Mouse (Mus musculus) neural tube, embryonic 10.5 days (tissue): Measurements from ENCODE around the gene Rpain.

Experiments
- DNase-seq: peaks from one replicate; pipeline ENCODE4 v3.0.0-alpha.2; 2017; ENCODE audit warnings: low spot score; ENCODE audit errors: extremely low spot score

Gene Rpain

DNA sequence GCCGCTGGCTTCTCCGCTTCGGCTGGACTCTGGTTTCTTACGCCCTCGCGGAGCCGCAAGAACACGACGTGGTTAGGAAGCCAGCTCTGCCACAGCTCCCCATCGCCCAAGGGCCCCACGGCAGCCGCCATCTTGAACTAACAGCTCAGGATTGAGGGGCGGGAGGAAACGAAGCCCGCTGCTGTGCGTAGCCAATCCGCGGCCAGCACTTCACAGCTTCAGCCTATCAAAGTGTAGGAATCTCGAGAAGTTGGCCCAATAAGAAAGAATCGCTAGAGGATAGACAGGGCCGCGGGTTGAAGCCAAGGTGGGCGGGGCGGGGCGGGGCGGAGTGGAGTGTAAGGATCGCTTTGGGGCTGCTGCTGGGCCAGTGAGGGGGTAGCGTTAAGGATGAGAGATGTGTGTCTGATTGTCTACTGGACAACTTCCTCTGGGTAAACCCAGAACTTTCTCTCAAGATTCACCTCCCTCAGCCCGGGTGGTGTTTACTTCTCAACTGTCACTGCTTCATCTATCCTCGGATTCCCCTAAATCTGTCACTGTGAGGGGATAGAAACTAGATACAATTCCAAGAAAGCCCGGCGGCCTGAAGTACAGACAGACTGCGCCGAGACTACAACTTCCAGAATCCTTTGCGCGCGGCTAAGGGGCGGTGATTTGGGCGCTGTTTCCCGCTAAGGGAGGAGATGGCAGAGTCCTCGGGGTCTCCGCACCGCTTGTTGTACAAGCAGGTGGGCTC lies at the start of gene Rpain, which contains the start of gene Nup88:
Rpain (plus strand) TSS at position 393 of the 739 bp plus-strand sequence.
Nup88 (minus strand) TSS at position 153 of the 739 bp plus-strand sequence.
- peak; percentile 90 for DNase-seq

DNA sequence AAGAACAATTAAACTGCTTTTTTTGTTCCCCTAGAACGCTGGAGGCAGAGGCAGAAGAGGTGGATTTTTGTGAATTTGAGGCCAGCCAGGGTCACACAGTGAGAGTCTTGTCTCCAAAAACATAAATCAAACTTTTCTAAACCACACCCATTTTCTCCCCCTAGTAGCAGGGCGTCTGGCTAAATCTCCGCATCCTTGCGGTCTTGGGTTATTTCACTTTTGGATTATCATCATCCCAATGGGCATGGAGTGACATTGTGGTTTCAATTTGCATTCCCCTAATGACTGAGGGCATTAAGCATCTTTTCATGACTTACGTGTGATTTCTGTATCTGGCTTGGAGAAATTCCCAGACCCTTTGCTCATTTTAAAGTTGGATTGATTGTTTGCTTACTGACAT lies 38.6 kb upstream of the Rpain start:
- DNase-seq = no peak

DNA sequence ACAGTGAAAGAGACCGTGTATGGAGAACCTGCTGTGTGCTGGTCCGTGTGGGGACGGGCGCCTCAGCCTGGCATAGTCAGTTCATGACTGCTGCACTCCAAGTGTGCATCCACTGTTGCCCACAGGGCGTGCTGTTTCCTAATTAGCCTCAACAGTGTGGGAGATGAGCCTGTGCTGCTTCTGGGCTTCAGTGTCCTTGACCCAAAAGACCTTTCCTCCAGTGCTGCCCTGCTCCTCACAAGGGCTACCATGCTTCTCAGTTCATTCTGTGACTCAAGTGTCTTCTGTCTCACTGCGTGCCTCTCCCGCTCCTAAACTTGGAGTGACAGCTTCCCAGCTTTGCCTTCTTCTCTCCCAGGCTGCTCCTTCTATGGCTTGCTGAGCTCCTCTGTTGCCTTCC lies 34.7 kb upstream of the Rpain start:
- no peak for DNase-seq

DNA sequence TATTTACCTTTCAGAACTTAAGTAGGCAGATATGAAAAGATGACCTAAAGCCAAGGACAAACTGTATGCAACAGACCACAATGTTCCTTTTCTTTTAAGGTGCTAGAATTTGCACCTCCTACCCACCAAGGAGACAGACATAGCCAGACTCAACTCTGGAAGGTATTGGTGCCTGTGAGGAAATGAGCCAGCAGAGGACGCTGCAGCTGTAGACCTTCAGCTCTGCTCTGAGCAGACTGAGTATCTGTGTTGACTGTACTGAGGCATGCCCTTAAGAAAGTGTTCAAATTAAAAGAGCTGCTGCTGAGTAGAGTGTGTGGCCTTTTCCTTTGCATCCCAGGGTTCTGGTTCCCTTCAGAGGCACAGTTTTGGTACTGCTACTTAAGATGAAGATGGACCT lies 27.4 kb upstream of the Rpain start:
- DNase-seq = no peak

DNA sequence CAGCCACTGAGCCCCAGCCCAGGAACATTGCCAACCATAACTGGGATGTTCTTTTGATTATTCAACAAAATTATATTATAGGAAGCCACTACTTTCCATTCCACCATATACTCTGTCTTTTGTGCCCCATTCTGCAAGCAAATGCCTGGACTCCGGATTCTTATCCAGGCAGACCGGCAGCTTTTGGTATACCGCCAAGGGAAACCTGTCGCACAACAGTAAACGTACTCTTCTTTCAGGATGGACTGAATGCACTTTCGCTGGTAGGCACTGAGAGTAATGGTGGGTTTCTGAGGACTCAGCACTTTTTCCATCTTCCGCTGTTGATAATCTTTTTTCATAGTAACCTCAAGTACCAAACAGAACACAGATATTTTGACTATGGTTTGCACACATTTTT lies 26.4 kb upstream of the Rpain start:
- no peak for DNase-seq

DNA sequence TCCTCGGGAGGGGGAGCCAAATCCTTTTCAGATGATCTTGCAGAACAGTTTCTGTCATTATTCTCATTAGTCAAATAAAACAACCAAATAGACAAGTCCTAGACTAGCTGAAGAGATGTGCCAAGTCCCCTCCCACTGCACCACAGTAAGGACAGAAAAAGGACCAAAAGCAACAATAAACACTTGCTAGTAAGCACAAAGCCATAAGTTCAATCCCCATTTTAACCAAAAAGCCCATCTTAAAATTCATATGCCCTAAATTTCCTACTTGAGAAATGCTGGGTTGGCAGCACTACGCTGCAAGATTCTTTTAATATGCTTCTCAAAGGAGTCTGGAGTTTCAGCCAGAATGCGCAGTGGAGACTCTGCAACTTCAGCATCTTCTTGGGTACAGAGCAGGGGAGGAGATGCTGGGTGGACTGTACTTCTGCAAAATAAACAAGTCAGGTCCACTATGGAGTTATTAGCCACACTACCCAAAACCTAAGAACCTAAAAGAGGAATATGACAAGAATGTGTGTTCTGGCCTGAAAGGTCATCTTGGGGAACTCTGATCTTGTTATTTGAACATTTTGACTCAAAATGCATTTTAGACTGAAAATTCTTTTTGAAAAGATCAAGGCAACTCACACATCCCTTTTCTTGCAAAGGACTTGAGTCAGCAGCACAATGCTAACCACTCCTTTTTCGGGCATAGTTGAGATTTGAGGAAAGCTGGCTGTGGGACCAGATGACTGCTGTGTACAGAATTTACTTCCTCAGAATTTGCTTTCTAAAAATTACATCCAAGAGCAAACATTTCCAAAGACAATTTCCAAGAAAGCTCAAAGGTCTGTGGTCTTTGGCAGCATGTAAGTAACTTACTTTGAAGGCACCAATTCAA lies 24.8 kb upstream of the Rpain start:
- DNase-seq = no peak

DNA sequence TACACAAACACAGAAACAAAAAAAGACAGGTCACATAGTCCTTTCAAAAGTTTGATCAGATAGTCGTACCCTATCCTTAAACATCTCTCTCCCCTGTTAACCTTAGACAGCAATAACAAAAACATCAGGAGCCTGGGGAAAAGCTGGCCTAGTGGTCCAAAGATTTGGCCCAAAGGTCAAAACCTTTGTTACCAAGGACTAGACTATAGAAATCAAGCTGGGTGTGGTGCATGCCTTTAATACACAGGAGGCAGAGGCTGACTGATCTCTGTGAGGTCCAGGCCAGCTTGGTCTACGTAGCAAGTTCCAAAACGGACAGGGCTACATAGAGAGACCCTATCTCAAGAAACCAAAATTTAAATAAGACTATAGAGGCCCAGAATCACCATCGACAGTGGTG lies 15.3 kb upstream of the Rpain start:
- no peak for DNase-seq

DNA sequence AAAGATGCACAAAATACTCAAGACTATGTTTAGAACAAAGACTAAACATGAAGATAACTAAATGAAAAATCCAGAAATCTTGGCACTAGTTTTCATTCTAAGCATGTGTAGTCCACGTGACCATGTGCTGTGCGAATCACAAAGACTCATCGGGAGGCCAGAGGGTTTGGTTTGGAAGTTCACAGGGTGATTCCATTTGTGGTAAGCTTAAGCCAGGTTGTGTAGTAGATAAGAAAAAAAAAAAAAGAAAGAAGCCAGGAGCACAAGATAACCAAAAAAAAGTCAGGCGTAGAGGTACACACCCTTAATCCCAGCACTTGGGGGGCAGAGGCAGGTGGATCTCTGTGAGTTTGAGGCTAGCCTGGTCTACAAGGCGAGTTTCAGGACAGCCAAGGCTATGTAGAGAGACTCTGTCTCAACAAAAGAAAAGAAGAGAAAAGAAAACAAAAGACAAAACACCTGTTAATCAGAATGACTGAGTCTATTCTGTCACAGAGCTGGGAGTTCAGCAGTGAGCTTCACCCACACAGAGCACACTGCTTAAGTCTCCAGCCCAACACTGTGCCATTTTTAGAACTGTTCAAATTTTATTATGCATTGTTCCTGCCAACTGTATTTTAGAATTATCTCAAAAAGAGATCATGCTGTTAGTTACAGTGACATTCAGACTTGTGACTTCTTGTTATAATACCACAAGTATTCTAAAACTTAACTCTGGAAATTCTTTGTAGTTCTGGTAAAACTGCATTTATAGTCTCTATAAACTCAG lies 9.0 kb upstream of the Rpain start:
- no peak for DNase-seq

DNA sequence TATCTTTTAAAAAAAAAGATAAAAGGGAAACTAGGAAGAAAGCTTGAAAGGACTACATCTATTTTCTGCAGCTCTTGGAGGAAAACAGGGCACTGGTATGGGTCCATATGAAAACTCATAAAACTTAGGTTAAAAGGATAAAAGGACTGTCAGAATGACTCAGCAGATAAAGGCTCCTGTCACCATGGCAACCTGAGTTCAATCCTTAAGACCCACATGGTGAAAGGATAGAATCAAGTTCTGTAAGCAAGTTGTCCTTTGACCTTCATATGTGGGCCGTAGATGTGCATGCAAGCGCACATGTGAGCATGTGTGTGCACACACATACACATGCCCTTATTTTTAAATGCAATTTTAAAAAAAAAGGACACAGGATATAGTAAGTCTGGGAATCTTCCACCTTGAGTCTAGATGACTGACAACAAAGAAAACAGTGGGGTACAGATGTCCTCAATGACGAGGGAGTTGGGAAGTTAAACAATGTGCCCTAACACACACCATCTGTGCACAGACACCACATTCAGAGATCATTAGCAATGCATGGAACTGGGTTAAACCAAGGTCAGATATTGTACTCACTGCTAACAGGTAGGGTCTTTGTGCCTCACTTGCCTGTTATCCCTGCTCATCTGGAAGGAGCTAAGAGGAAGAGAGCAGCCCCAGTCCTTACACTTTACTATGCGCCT lies 5.6 kb upstream of the Rpain start:
- DNase-seq = no peak

DNA sequence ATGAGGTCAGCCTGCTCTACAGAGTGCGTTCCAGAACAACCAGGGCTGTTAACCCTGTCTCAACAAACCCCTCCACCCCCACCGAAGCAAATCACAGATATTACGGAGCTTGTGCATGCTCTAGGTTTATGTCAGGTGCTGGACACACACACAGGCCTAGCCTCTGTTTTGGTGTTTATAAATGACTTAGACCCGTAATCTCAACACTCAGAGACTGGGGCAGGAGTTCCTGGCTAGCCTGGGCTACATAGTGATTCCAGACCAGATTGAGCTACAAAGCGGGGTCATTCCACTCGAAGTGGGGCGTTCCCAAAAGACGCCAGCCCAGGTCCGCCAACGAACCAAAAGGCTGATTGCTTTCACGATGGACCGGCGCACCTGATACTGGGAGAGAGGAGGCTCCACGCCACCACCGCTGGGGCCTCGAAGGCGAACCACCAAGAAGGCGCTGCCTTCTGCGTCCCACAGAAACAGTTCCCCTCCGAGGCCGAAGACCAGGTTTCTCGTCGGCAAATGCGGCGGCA lies 680 bp upstream of the Rpain start:
- DNase-seq = no peak

DNA sequence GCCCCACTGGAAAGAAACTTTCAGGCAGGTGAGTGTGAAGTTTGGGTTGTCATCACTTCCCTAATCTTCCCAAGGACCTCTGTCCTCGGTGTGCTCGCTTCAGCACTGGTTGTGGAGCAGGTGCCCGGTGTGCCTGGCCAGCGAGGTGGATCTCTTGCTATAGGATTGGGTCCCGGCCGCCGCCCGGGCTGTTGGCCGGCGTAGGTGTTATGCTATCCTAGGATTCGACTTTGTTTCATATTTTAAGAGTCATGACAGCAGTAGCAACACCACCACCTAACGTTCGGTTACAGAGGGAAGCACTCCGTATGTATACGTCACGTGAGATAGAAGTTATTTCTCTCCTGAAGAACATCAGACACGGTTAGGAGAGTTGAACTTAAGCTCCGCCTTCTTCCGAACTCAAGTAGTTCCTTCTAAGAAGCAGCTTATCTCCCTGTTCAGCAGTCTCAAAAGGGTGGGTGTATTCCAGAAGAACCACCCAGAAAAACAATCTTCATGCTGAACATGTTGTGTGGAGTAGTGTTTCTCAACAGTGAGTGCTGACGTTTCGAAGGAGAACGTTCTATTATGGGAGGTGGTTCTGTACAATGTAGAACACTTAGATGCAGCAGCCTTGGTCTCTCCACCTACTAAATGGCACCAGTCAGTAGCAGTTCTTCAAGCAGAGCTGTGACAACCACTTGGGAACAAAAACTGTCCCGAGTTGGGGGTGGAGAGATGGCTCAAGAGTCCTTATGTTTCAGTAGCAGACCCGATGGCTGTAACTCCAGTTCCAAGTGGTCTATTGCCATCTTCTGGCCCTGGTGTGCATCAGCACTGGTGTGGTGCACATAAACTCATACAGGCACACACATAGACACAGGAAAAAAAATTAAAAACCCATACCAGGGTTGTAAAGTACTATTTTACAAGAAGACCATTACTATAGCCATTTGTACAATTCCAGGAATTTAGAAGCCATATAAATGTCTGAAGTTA lies 837 bp downstream of the Rpain start:
- no peak for DNase-seq

DNA sequence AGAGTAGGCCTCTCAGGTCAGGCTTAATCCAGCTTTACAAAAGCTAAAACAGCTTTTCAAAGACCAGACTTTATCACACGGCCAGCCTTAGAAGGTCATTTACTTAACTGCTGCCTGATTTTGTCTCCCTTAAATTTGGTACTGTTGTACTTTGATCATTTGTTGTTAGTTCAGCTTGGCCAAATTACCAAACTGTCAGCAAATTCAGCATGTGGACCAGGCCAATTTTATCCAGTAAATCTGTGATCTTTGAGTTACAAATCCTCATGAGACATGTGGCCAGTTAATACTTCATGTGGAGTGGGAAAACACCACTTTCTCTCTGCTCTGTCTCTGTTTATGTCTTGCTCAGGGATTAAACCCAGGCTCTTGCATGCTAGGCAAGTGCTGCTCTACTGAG lies 2.6 kb downstream of the Rpain start:
- DNase-seq = no peak

DNA sequence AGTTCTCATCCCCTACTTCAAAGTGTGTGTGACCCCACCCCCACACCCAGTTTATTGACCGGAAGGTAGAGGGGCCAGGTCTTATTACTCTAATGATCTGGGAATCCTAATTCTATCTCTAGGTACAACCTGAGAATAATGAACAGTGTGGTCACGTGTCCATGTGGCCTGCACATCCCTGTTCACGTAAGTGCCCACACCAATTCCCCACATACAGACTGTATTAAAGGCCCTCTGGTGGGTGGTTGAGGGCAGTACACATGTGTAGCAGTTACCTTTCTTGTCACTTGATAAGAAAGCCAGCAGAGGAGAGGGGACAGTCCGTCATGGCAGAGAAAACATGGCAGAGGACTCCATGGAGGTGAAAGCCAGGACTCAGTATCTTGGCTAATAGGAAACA lies 3.9 kb downstream of the Rpain start:
- DNase-seq = no peak

DNA sequence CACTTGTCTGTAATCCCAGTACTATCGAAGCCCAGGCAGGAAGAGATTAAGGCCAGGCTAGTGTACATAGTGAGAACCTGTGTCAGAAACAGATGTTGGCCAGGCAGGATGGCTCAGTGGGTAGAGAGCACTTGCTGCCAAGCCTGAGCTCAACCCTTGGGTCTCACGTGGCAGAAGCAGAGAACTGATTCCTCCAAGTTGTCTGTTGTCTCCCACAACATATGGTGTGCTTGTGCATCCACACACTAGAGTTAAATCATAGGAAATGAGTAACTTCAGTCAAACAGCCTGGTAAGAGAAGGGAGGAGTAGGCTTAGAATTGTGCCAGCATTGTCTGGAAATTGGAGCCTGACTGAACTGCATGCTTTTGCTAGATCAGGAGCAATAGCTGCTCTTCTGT lies 5.2 kb downstream of the Rpain start:
- DNase-seq = no peak

DNA sequence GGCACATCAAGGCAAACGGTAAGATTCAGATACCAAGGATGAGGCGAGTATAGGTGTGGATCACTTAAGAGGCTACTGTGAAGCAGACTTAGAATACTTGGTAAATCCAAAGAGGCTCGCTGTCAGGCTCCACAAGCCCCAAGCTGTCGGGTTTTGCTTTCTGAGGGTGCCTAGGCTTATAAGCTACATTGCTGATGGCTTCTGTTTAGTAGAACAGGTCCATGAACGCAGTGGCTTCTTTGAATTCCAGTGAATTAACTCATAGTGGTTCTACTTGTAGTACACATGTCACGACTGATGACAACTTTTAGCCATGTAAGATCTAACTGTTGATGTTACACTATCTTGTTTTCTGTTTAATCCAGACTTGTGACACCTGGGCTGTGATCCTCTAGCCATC lies 7.3 kb downstream of the Rpain start:
- DNase-seq = no peak

DNA sequence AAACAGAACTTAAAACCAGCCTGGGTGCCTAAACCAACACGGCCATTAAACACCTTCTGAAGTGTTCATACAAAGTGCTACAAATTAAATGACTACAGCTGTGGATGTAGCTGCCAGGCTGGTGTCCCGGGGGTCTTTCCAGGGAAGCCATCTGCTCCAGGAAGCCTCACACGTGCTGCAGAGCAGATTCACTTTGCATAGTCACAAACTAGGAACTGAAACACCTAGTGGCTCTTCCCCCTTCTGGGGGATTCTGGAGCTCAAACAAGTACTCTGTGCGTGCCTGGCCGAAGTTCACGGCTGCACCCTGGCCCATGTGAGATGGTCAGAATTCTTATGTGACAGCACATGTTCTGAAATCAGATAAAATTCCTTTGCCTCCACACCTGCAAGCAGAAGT lies 10.2 kb downstream of the Rpain start:
- no peak for DNase-seq

DNA sequence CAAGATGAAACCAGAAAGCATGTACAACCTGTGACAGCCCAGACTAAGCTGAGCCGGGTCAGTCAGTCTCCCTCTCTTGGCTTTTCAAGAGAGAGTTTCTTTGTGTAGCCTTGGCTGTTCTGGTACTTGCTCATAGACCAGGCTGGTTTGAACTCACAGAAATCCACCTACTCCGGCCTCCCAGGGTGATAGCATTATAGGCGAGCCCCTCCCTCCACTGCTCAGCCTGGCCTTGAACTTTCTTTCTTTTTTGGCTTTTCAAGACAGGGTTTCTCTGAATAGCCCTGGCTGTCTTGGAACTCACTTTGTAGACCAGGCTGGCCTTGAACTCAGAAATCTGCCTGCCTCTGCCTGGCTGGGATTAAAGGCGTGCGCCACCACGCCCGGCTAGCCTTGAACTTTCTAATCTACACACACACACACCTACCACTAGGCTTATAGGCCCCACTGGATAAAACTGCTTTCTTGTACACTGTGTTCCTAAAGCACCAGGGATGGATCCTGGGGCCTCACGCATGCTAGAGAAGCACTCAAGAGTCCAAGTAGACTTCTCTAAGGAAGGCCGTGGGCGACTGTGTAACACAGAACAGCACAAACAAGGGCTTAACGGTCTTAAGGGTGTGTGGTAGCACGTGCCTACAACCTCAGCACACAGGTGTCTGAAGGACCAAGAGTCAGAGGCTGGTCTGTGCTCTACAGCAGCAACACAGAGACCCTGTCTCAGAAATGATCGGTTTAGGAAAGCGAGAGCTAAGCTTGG lies 10.9 kb downstream of the Rpain start:
- no peak for DNase-seq

DNA sequence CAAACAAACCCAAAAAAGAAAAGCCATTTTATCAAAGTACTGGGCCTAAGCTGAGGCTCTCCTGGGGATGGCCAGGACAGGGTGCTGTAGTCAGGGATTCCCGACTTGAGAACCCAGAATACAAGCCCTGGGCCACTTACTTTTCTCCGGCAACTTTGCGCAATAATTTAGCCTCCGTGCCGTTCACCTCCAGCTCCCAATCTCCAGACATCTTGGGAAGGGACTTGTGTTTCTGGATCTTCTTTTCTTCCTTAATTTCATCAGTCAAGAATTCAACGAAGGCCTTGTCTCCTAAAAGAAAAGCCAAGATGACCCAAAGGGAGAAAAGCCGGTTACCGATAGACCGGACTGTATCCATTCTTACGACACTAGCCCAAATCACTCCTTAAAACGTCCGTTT lies 12.0 kb downstream of the Rpain start:
- DNase-seq = no peak

DNA sequence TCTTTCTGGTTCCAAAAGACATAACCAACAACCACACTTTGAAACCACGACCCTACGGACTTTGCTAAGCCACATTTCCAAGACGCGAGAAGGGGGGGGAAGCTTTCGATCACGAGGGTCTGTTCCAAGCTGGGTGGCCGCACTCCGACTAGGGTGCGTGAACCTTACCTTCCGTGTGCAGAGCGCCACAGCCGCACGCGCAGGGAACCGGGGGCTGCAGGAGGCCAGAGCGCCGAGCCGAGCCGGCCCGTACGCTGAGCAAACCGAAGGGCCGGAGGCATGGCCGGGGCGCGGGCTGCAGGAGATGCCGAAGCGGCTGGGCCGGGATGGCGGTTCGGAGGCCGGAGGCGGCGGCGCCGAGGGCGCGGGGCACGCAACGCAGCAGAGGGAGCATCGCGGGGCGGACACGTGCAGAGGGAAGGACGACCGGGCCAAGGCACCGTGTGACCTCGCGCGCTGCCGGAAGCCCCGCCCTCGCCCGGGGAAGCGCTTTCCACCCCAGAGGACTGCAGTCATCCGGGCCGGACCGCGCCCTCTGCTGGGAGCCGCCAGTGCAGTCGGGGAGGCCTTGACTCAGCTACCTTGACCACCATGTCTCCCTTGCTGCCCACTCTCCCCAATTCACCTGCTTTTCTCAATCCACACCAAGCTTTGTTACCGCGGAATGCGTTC lies 12.7 kb downstream of the Rpain start, which contains the start of gene C1qbp:
C1qbp (minus strand) TSS at position 470 of the 672 bp plus-strand sequence.
- peak; percentile 95 for DNase-seq
